Mouse (Mus musculus) MEL (cell line): ENCODE measurements around the gene Tcf7.

Experiments used
- CTCF ChIP-seq, 3 experiments: IDR thresholded peaks in 2 of 3; conservative IDR thresholded peaks in 1 of 3; 2 replicates each; pipeline ENCODE4 v1.5.1; 2011 to 2012; ENCODE audit warnings: low read length in 3 of 3, low read depth in 2 of 3, mild to moderate bottlenecking in 2 of 3, improper control_type of control experiment in 1 of 3, inconsistent platforms in 1 of 3, mixed read lengths in 1 of 3, moderate library complexity in 1 of 3; ENCODE audit not compliant: control insufficient read depth in 1 of 3, insufficient read depth in 1 of 3, poor library complexity in 1 of 3, severe bottlenecking in 1 of 3
- MEF2A ChIP-seq: IDR thresholded peaks from 2 replicates; pipeline ENCODE4 v1.6.1; 2014; ENCODE audit warnings: low read depth, mild to moderate bottlenecking, inconsistent platforms, low read length, improper control_type of control experiment; ENCODE audit not compliant: poor library complexity, insufficient replicate concordance, severe bottlenecking; ENCODE audit errors: extremely low read depth
- POLR2AphosphoS2 ChIP-seq: IDR thresholded peaks from 2 replicates; pipeline ENCODE4 v1.6.1; 2011; ENCODE audit warnings: low read length, improper control_type of control experiment

DNA sequence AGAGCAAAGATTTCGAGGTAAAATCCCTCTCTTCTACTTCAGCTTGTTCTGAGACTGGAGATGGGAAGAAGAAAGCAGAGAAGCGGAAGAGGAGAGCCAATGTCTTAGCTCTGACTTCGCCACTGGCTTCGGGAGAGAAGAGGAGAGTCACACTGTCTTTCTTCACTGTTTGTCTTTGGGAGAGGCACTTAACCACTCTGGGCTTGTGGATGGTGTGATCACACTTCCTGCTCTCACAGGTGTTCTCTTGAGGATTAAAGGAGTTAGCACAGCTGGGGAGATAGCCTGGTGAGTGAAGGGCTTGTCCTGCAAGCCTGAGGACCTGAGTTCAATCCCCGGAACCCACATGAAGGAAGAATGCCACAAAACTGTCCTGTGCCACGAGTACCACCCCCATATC is 10.1 kb upstream of the Tcf7 start:
- TF ChIP-seq MEF2A: no peak
- TF ChIP-seq CTCF (IDR thresholded peaks at IDR 0.05 in 2 of 3, conservative IDR thresholded peaks at IDR 0.05 in 1 of 3; ENCODE audit: control insufficient read depth in 1 of 3, insufficient read depth in 1 of 3, low read depth in 2 of 3, low read length in 3 of 3, poor library complexity in 1 of 3, severe bottlenecking in 1 of 3): no peak
- no peak for TF ChIP-seq POLR2AphosphoS2
